Mouse (Mus musculus) kidney, adult 2 months (tissue): ENCODE data around the gene Ripk1.

Source experiments
- CTCF ChIP-seq: fragments of 200-500 bp; conservative IDR thresholded peaks from 2 replicates; pipeline ENCODE4 v1.5.1; 2011; ENCODE audit warnings: low read depth, mild to moderate bottlenecking, control low read depth, low read length, moderate library complexity, mixed read lengths; ENCODE audit not compliant: insufficient read depth, insufficient read length
- POLR2A ChIP-seq: fragments of 200-500 bp; IDR thresholded peaks from one replicate; pipeline ENCODE4 v1.6.1; 2011; ENCODE audit warnings: low read depth, low read length, control low read depth

DNA sequence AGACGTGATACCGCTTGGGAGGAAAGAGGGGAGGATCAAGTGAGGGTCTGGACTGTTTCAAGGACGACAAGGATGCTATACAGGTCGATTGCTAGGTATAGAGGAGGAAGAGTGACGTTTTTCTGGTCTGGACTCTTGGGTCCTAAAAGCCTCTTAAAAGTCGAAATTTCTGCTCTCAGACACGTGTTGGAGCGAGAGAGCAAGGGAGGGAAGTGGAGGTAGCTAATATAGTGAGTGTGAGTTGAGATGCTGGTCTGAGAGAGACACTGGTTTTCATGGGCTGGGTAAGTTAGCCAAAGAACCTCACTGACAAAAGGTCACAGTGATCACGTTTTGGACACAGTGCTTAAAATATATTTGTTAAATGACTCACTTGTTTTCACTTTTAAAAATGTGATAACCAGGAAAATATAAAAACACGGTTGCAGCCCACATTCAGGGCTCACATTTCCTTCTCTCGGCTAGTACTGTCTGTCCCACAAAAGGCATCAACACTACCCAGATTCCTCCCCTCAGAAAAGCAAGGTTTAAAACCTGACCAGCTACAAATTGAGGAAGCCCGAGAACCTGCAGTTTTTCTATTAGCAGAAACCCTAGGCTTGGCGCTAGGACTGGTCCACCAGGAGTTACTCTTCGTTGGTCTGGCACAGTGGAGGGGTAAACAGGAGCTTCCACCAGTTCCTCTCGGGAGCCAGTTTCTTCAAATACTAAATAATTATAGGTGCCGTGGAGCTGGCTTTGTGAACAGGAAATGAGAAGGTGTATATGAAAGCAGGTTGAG lies 76.5 kb downstream of the Ripk1 start:
- no peak for TF ChIP-seq CTCF
- TF ChIP-seq POLR2A = no peak
